Mouse (Mus musculus) urinary bladder, postnatal 14 days (tissue): ENCODE measurements at regions not wholly inside any gene's neighbourhood (a gene's known extent, or its start where the extent isn't known, plus 50 kb on each side); places are given as distances from the start of the nearest gene placed in this dataset.

Source experiments
- DNase-seq: peaks from one replicate; pipeline ENCODE4 v3.0.0; 2021; ENCODE audit warnings: low spot score

GRCm38 (mm10) chr4:34494961-34495723 lies 55.6 kb upstream of the Akirin2 start:
- no peak for DNase-seq

GRCm38 (mm10) chr4:34498325-34498724 lies 52.4 kb upstream of the Akirin2 start:
- DNase-seq, result no peak

- no peak for DNase-seq
Measured at GRCm38 (mm10) chr4:34498781-34499180, 52.0 kb upstream of the Akirin2 start.

- no peak for DNase-seq
Measured at GRCm38 (mm10) chr4:34499731-34500130, 51.0 kb upstream of the Akirin2 start.
